Mouse (Mus musculus): ENCODE results near the gene Slc38a11.

DNA sequence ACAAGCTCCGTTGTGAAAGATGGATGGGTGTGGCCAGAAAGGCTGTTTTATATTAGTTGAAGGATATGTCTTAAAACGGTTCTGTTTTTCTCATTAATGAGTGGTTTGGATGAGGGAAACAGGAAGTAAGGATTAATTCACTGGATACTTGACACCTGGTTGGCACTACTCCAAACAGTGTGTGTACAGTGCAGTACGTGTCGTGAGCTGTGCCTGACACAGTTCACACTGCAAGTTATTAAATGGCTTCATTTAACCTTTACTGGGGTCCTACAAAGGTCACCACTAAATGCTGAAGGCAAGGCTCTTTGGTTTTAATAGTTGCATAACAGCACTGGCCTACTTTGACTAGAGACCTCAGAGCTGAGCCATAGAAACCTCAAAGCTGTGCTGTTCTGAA, 18.7 kb upstream of the Slc38a11 start:
- no peak for TF ChIP-seq CTCF (IDR thresholded peaks at IDR 0.05; ENCODE audit: borderline replicate concordance, control insufficient read depth, extremely low read depth, insufficient read depth, low read length, poor library complexity)
- no peak for TF ChIP-seq POLR2A (IDR thresholded peaks at IDR 0.05; ENCODE audit: control insufficient read depth, extremely low read depth, insufficient read depth, low read length, poor library complexity)

All from thymus, adult 2 months (tissue).